Mouse (Mus musculus): ENCODE data around the gene 2310033P09Rik. TPM values are rescaled to one million over a fixed set of nuclear protein-coding genes. Genes with fewer than 3 reads are reported as not detected.

Gene 2310033P09Rik
- polyA plus RNA-seq, 1 experiment: 16.0 TPM

DNA sequence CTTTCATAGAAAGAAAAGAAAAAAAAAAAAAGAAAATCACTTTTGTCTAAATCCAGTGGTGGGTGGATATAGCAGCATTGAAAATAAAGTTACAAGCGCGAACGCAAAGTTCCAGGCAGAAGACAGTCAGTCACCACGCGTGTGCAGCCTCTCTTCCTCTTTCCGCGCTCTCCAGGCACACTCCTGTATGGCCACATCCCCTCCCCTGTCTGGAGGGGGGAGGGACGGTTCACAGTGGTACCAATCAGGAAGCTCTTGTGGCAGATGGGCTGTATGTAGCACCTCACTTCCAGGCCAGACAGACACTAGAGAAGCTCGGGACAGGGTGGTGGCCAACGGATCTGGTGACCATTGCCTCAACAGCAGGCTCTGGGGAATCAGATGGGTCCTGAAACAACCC, 40.0 kb downstream of the 2310033P09Rik start:
- H3K4me3 ChIP-seq (ENCODE audit: low read depth, low read length): no peak overlapping the region
- peaks cover 10% of the 10 kb centered on the region; the same call in 1 of the 2 replicates for H3K27me3 ChIP-seq (ENCODE audit: control insufficient read depth, insufficient read depth, low read length)
- TF ChIP-seq POLR2A (IDR thresholded peaks at IDR 0.05; ENCODE audit: low read depth, low read length) (no peak), CTCF (IDR thresholded peaks at IDR 0.05; ENCODE audit: extremely low read depth, insufficient read length, insufficient replicate concordance, low read depth, low read length) (no peak)
- H3K27ac ChIP-seq (ENCODE audit: insufficient read depth, low read depth, low read length): no peak overlapping the region
- no peaks in the 10 kb centered on the region for H3K4me1 ChIP-seq (ENCODE audit: control insufficient read depth, insufficient read depth, insufficient read length, low read length)
- WGBS: 51% methylated on average over 10 of the region's 10 CpGs
- no peaks in the 10 kb centered on the region for H3K36me3 ChIP-seq (ENCODE audit: control insufficient read depth, insufficient read depth, low read length)

DNA sequence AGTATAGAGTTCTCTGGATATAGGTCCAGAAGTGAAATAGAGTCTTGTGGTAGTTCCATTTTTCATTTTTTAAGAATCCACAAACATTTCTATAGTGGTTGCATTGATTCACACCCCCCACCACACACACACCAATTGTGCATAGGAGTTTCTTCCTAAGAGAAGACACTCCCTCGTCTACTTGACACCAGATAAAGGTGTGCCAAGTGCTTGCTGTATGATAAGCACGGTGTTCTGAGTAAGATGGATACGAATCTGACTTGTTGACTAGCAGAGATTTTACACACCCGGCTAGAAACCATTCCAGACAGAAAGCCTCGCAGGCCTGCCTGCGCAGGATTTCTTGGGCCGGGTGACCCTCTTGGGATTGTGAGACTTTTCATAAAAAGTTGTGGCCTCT, 51.5 kb downstream of the 2310033P09Rik start:
- H3K4me1 ChIP-seq (ENCODE audit: control insufficient read depth, insufficient read depth, insufficient read length, low read length): peaks cover 16% of the 10 kb centered on the region
- H3K4me3 ChIP-seq (ENCODE audit: low read depth, low read length): no peak overlapping the region
- TF ChIP-seq POLR2A (IDR thresholded peaks at IDR 0.05; ENCODE audit: low read depth, low read length) (no peak), CTCF (IDR thresholded peaks at IDR 0.05; ENCODE audit: extremely low read depth, insufficient read length, insufficient replicate concordance, low read depth, low read length) (no peak)
- H3K27me3 ChIP-seq (ENCODE audit: control insufficient read depth, insufficient read depth, low read length): peaks cover 12% of the 10 kb centered on the region
- WGBS: 62% methylated on average over 7 of the region's 7 CpGs
- no peaks in the 10 kb centered on the region for H3K36me3 ChIP-seq (ENCODE audit: control insufficient read depth, insufficient read depth, low read length)
- no peak overlapping the region for H3K27ac ChIP-seq (ENCODE audit: insufficient read depth, low read depth, low read length)

Other genes starting within 250 kb of the 2310033P09Rik start
- 15.4 and 22.6 TPM in 2 replicates for gene Trim11, start 230.2 kb upstream of the 2310033P09Rik start, polyA plus RNA-seq (2012; rRNA removed)
- 0.57 and 1.2 TPM in 2 replicates for gene Obscn, start 71.9 kb upstream of the 2310033P09Rik start, polyA plus RNA-seq (2012; rRNA removed)
- 4.9 and 8.0 TPM in 2 replicates for gene Iba57, start 44.6 kb upstream of the 2310033P09Rik start, polyA plus RNA-seq (2012; rRNA removed)
- gene Gjc2, start 25.1 kb upstream of the 2310033P09Rik start, polyA plus RNA-seq (2012; rRNA removed): 4.6 TPM in 2 replicates
- gene Guk1, start 16.1 kb upstream of the 2310033P09Rik start, polyA plus RNA-seq (2012; rRNA removed): 284 and 285 TPM in 2 replicates
- gene Mrpl55, start 5.8 kb upstream of the 2310033P09Rik start, polyA plus RNA-seq (2012; rRNA removed): 32.5 and 36.0 TPM in 2 replicates
- 472 and 885 TPM in 2 replicates for gene Arf1, start 19.9 kb downstream of the 2310033P09Rik start, polyA plus RNA-seq (2012; rRNA removed)
- gene Wnt3a, start 82.4 kb downstream of the 2310033P09Rik start, polyA plus RNA-seq (2012; rRNA removed): not detected in 2 replicates
- 1.1 and 1.2 TPM in 2 replicates for gene Wnt9a, start 98.6 kb downstream of the 2310033P09Rik start, polyA plus RNA-seq (2012; rRNA removed)
- not detected in 2 replicates for gene Prss38, start 167.3 kb downstream of the 2310033P09Rik start, polyA plus RNA-seq (2012; rRNA removed)
- 1.9 and 2.4 TPM in 2 replicates for gene Jmjd4, start 241.7 kb downstream of the 2310033P09Rik start, polyA plus RNA-seq (2012; rRNA removed)
- 9.8 and 14.6 TPM in 2 replicates for gene Snap47, start 242.9 kb downstream of the 2310033P09Rik start, polyA plus RNA-seq (2012; rRNA removed)